Mouse (Mus musculus) heart, adult 2 months (tissue): Measurements from ENCODE around the gene Syt14.

Experiments
- CTCF ChIP-seq: fragments of 200-600 bp; IDR thresholded peaks from 2 replicates; pipeline ENCODE4 v1.8.1; 2022; ENCODE audit warnings: antibody characterized with exemption, mild to moderate bottlenecking, moderate library complexity
- POLR2A ChIP-seq: fragments of 200-500 bp; IDR thresholded peaks from 2 replicates; pipeline ENCODE4 v1.6.1; 2011; ENCODE audit warnings: mild to moderate bottlenecking, low read depth, low read length, control low read depth; ENCODE audit not compliant: insufficient read depth

GRCm38 (mm10) chr1:192931797-192932196, 103.8 kb downstream of the Syt14 start:
- TF ChIP-seq CTCF (no peak), POLR2A (no peak)
